Mouse (Mus musculus) layer of hippocampus, postnatal 25 days (tissue): ENCODE results near the gene Inpp1. TPM values are rescaled to one million over a fixed set of nuclear protein-coding genes. Genes with fewer than 3 reads are reported as not detected.
"Not testable (repeated sequence)": the region's sequence is repeated elsewhere in the genome, so short reads cannot be mapped to it uniquely, and the experiment has no call there.

ENCODE experiments used
- DNase-seq, 2 experiments: peaks; one replicate each; pipeline ENCODE4 v3.0.0; 2022; ENCODE audit warnings: mixed read lengths in 2 of 2, low spot score in 1 of 2; ENCODE audit errors: extremely low spot score in 1 of 2
- total RNA-seq, 2 experiments: library from RNA; stranded (reverse); gene quantifications; 2 replicates each; pipeline ENCODE4 v1.2.3; 2021

Gene Inpp1
- total RNA-seq = 10 to 100 TPM; 35.4 to 38.8 TPM

- DNase-seq = peak; percentile 59 to 68
These were observed at the start of gene Inpp1 for GRCm38 (mm10) chr1:52816910-52817812. TSS of gene Inpp1 (minus strand) at chr1:52817688.

GRCm38 (mm10) chr1:52866007-52866406, 48.5 kb upstream of the Inpp1 start:
- no peak for DNase-seq

- DNase-seq = no peak
These were observed 46.7 kb upstream of the Inpp1 start for GRCm38 (mm10) chr1:52864220-52864619.

- no peak for DNase-seq
These were observed 38.6 kb upstream of the Inpp1 start for GRCm38 (mm10) chr1:52855904-52856601.

GRCm38 (mm10) chr1:52854029-52854428, 36.5 kb upstream of the Inpp1 start:
- not testable (repeated sequence) for DNase-seq

- no peak for DNase-seq
These were observed 31.9 kb upstream of the Inpp1 start for GRCm38 (mm10) chr1:52849422-52849821.

GRCm38 (mm10) chr1:52846556-52846955, 29.1 kb upstream of the Inpp1 start:
- no peak for DNase-seq

- DNase-seq = peak; percentile 80 to 86
These were observed 27.5 kb upstream of the Inpp1 start, which contains the start of gene Hibch for GRCm38 (mm10) chr1:52844782-52845665. TSS of gene Hibch (plus strand) at chr1:52844929.

GRCm38 (mm10) chr1:52844354-52844753, 26.9 kb upstream of the Inpp1 start:
- no peak for DNase-seq

- no peak for DNase-seq
These were observed 21.6 kb upstream of the Inpp1 start for GRCm38 (mm10) chr1:52839099-52839498.

- DNase-seq = no peak
These were observed 292 bp upstream of the Inpp1 start for GRCm38 (mm10) chr1:52817813-52818147.

- DNase-seq = no peak
These were observed 1.1 kb downstream of the Inpp1 start for GRCm38 (mm10) chr1:52816232-52816891.

GRCm38 (mm10) chr1:52808456-52808855, 9.0 kb downstream of the Inpp1 start:
- no peak for DNase-seq

GRCm38 (mm10) chr1:52805041-52805440, 12.4 kb downstream of the Inpp1 start:
- no peak for DNase-seq

- DNase-seq = no peak
These were observed 15.0 kb downstream of the Inpp1 start for GRCm38 (mm10) chr1:52802406-52802975.

- no peak for DNase-seq
These were observed 15.8 kb downstream of the Inpp1 start for GRCm38 (mm10) chr1:52801651-52802050.

- DNase-seq = no peak
These were observed 17.1 kb downstream of the Inpp1 start for GRCm38 (mm10) chr1:52800340-52800740.

- DNase-seq = no peak
These were observed 17.7 kb downstream of the Inpp1 start for GRCm38 (mm10) chr1:52799772-52800171.

GRCm38 (mm10) chr1:52799056-52799726, 18.3 kb downstream of the Inpp1 start:
- DNase-seq = no peak
